Mouse (Mus musculus) layer of hippocampus, postnatal 10 days (tissue): ENCODE results near the gene Krtcap3. TPM values are rescaled to one million over a fixed set of nuclear protein-coding genes. Genes with fewer than 3 reads are reported as not detected.

Experiments used
- DNase-seq, 2 experiments: peaks; one replicate each; pipeline ENCODE4 v3.0.0; 2021; ENCODE audit warnings: low spot score in 2 of 2
- total RNA-seq, 2 experiments: library from RNA; stranded (reverse); gene quantifications; 2 replicates each; pipeline ENCODE4 v1.2.3; 2021

Gene Krtcap3
- total RNA-seq, 2 experiments from 2014 or later = 2.3 to 2.9 TPM

DNA sequence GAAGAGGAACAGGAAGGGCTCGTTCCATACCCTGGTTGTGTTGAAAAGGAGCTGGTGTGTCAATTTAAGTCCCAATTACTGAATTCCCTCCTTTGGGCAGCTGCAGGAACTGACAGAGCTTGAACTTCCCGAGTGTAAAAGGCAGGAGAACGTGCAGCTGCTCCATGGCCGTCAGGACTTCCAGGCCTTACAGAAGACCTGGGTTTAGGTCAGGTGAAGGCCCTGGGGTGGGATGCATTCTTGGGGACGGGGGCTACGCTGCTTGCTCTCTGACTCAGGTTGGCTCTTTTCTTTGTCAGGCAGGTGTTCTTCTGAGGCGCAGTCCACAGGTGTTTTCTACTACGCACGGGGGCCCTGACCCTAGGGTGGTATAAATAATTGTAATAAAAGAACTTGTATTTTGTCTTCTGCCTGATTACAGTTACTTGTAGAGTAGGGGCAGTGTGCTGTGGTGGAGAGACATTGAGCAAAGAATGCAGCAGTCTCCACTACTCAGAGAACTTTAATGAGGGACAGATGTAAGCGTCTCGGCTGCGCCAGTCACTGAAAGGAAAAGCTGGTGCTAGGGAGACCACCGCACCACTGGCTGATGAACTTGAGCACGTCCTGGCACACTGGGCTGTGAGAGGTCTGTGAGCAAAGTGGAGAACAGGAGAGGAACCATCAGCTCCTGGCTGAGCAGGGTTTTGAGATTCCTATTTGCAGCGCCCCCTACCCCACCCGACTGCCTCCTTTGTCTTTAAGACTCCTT, 1.5 kb downstream of the Krtcap3 start:
- DNase-seq = no peak

DNA sequence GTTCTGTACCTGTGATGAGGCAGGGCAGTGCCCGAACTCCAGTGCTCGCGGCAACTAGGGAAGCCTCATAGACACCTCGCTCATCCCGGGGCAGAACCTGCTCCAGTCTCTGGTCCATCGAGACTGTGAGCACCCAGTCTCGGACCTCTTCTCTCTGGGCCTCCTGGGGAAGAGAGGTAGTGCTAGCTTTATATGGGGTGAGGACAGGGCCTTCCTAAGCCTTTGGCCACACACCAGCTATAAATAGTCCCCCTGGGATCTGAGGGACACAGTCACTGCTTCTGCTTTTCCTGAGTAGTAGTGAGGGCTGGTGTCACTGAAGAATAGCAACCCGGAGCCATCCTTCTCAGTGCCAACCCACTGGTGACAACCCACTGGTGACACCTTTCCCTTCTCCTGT, 2.3 kb downstream of the Krtcap3 start:
- DNase-seq = no peak

DNA sequence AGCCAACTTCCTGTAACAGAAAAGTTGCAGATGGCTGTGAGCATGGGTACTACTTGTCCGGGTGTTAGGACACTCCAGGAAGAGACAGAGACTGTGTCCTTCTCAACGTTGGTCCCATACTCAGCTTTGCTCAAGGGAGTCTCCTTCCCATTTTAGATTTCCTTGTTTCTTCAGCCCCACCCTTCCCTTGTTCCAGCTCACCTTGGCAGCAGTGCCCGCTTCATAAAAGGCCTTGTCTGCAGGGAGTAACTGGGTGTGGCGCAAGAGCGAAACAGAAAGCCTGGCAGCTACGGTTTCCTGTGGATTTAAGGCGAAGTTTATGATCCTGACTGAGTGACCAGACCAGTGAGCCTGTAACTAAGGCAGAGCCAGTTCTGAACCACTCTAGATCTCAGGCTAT, 3.0 kb downstream of the Krtcap3 start:
- DNase-seq = no peak

DNA sequence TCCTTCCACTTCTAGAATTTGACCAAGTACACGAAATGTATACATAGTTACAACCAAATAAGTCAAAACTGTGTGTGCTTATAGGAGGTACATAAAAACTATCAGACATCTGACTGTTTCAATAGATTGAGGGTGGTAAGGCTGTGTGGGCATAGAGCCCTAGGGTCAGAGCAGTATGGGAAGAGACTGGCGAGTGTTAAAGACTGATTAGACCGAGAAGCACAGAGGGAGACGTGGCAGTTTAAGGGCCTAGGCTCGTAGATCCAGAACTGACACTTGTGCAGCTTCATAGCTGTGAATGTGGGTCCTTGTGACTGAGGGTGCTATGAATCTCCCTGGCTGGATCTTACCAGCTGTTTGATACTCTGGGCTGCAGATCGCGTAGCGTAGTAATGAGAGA, 3.4 kb downstream of the Krtcap3 start:
- DNase-seq = no peak

DNA sequence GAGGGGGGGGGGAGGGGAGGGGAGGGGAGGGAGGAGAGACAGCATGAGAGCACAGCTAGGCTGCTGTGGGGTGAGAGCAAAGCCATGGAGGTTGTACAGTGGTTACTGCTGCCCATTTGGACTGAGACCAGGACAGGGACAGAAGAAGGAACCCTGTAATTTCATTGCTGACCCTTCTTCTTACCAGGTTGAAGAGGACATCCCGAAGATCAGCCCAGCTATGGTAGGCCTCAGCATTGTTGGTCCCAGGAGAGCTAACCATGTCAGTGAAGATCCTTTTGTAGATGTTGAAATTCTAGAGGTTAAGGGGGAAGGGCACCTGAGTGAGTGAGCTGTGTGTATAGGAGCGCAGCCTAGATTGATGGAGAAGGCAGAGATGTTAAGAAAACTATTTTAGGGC, 3.9 kb downstream of the Krtcap3 start:
- no peak for DNase-seq

DNA sequence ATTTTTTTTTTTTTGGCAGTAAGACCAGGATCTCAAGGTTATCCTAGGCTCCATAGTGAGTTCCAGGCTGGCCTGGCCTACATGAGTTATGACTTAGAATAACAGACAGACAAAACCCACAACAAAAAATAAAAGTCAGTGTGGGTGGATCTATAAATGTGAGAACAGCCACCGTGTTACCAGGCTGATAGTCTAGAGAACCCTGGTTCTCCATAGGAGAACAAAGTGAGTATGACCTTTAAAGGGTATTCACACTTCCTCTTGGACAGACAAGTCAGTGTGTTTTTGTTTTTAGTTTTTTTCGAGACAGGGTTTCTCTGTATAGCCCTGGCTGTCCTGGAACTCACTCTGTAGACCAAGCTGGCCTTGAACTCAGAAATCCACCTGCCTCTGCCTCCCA, 4.5 kb downstream of the Krtcap3 start:
- no peak for DNase-seq

DNA sequence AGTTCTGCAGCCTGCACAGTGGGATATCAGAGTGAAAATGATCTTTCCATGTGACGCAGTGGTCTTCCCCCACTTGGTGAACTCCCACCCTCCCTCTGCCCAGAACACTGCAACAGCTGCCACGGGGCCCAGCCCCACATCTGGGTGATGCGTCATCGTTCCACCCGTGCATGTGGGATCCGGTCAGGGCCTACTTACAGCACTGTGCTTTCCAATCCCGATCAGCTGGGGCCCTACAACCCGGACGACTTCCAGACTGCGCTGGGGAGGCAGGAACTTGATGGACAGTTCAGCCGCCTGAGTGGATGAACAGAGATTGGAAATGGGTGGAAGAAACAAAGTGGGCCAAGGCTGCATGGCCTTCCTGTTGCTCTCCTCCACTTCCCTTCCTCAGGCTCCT, 6.1 kb downstream of the Krtcap3 start:
- DNase-seq = no peak

DNA sequence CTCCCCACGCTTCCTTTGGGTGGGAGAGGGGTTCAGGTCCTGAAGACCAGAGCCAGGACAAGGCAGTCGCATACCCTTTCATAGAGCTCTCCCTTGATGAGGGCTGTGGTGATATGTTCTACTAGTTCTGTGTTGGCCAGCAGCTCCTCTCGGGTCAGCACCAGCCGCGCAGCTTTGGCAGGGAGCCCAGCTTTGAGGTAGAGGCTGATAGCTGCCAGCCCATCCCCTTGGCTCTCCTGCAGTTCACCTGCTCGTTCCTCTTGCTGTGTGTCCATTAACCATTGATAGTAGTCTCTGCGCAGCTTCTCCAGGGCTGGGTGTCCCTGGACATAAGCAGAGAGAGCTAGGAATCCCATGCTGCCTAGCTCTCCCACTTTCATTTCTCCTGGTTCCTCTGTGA, 14.6 kb downstream of the Krtcap3 start:
- DNase-seq = no peak

DNA sequence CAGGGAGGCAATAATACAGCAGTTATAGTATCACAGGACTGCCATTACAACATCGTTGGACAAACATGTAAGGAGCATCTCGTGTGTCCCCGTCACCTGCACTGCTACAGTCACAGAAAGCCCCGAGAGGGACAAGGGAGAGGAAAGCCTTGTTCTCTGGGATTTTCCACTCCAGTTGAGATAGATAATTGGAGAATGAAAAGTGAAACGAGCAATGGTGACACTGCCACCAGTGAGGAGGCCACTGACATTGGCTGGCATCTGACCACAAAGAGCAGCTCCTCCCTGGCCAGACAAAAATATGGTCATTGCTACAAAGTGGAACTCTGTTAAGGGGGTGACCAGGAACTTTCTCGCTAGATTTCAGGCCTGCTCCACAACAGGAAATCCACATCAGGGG, 16.2 kb downstream of the Krtcap3 start:
- no peak for DNase-seq

DNA sequence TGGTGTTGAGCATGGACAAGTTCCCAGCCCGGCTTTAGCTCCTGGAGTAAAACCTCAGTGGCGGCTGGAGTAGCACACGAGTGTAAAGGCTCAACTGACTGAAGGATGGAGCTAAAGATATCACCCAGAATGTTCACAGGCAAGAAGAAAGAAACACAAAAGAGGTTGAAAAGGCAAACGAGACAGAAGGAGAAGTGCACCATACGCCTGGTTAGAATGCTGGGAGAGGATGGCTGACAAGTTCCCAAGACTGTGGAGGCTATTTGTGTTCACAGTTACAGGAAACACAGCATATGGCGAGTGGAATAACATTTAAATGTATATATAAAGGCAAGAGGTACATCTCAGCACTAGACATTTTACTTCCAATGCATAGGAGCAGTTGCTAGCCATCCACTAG, 21.5 kb downstream of the Krtcap3 start:
- DNase-seq = no peak

DNA sequence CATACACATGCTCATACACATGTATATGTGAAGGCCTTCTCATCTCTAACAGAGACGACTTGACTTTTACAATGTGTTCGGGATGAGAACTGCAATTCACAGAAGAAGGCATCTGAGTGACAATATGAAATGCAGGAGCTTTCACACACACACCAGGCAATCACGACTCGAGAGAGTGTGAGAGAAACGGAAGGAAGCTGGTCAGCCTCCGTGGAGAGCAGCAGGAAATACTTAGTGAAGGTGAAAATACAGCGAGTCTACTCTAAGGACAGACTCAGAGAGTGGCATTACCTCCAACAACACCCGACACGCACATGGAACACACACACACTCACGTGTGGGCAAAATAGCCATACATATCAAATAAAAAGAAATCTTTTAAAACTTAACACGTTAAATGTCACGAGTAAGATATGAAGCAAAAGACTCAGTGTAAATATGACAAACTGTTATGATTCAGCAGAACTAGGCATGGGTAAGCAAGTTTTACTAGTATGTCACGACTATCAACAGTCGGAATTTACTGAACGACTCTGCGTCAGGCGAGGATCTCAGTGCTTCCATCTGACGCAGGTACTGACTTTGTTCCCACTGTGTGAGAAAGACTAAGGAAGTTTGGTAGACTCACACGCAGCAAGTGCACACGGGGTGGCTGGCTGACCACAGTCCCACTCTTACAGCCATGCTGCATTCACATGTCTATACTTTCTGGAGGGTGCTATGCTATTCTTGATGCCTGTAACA, 27.9 kb downstream of the Krtcap3 start:
- no peak for DNase-seq

DNA sequence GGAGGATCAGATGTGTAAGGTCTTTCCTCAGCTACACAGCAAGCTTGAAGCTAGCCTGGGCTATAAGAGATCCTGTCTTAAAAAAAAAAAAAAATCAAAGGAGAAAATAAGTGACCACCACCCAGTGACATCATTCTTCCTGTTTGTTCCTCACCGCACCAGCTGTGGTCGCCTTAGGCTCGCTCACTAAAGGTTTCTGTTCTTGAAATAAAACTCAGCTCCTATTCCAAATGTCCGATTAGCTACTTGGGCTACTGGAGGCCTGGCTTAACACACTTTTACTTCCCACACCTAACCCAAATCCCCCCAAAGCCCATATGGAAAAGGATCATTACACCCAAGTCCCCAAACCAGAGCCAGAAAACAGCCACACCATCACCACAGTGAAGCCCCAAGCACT, 36.7 kb downstream of the Krtcap3 start:
- DNase-seq = no peak

DNA sequence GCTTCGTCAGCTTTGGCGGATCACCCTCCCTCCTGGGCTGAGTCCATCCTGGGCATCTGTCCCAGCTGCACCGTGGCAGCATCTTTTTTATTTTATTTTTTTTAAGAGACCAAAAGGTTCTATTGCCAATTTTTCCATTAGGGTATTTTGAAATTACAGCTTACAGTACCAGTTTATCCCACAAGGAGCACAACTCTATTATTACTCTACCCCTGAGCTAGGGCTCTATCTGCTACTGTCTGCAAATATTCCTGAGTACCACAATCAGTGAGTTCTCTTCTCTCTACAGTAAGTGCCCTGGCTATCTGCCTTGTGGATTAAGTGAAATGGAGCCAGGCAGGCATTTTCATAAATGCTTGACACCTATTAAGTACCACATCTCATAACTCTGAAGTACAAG, 37.2 kb downstream of the Krtcap3 start:
- no peak for DNase-seq

DNA sequence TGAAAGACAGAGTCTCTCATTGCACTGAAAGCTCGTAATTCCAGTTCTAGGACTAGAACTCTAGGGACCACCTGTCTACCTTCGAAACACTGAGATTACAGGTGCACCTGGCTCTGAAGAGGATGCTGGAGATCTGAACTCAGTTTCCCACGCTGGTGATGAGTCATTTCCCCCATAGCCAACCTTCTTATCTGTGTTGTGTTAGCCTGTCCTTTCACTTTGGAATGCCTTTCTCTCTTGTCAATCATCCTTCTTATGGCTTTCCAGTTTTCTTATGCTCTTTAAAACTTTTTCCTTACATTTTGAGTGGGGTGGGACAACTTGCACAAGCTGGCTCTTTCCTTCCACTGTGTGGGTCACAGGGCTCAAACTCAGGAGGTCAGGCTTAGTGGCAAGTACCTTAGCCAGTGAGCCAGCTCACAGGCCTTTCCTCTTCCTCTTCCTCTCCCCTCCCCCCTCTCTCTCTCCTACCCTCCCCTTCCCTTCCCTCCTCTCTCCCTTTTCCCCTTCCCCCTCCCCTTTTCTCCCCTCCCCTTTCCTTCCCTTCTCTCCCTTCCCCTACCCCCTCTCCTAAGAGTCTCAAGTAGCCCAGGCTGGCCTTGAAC, 38.2 kb downstream of the Krtcap3 start:
- no peak for DNase-seq

DNA sequence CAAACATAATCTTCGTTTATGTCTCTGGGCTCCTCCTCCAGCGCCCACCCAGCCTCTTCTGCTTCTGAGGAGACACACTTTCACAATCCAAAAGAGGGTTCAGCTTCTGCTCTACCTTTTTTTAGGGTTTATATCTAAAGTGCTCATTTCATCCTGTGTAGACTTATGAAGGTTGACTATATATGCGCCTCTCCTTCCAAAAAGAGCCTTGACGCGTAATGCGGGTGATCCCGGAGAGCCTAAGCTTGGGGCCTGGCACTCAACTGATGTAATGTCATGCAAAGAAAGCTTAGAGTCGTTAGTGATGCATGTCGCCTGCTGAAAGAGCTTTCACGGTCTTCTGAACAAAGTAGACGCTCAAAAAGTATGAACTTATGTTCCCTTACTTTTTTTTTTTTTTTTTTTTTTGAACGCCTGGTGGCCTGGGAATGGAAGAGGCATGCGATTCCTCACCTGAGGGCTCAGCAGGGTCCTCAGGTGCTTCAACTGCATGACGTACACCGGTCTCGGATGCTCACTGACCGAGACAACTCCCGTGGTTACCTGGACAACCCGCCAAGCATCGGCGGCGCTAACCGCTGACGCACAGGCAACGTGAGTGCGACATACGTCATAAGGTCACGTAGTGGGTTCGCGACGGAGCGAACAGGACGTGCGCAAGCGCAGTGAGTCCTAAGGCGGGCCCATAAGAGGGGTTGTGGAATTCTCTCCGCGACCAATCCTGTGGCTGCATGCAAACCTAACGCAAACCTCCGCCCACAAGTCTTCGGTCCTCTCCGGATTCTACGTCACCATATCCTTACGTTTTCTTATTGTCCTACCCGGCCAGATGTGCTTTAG, 39.2 kb downstream of the Krtcap3 start, which contains the start of gene Ift172:
Gene Ift172, minus strand, starts transcription at position 596 of the 840 bp plus-strand sequence.
- DNase-seq = peak; percentile 93 to 94

DNA sequence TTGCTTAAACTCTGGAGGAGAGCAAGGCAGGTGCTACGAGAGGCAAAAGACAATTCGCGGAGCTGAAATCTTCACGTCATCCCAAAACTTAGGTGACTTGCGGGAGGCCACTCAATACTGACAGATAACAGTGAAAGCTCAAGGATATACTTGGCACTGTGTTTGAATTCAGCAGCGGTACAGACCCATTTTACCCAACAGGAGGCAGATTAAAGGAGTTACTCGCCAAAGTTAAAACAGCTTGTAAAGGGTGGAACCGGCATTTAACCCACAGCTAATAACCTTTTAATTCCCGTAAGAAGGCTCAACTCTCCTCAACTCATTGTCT, 39.8 kb downstream of the Krtcap3 start:
- DNase-seq = no peak

DNA sequence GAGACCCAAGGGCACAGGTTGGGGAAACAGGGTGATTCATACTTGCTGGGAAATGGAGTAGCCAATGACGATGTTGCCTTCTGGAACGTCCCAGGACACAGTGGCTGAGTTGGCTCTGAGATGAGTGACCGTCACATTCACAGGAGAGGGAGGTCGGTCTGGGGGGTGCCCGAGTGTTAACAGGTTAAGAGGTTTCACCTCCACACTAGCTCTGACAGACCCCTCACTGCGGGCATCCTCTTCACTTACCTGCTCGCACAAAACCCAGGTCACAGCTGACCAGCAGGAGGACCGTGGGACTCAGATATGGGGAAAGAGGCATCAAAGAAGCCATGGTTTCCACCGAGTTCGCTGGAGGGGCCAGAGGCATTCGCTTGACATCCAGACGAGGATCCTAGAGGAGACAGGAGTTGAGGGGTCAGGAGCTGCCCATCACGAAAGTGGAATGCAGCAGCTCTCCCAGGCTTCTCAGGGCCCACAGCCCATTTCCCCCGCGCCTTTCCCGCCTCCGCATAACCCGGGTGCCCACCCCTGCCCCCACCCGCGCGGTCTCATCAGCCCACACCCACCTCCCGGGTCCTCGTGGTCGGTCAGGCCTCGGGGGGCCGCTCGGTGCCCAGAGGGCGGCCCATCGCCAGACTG, 43.6 kb downstream of the Krtcap3 start:
- peak in 1 of 2 experiments; percentile 25 for DNase-seq

DNA sequence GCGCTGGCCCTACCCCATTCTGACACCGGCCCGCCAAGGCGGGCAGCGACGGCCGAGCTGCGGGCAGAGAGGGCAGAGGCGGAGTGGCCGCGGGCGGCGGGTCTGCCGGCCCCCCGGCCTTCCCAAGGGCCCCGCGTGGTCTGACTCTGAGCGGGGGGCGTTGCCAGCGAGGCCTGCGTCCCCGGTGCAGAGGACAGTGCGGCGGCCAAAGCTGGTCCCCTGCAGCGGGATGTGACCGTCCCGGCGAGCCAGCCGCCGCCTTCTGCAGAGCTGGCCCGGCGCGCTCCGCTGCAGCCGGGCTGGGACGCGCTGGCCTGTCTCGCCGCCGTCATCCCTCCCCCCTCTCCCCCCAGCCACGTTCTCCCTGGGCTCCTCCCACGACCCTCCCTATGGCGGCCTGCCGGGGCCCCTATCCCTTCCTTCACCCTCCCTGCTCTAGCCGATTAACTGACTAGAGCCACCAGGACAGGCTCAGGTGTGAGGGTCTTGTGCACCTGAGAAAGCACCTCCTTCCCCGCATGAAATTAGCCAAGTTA, 44.2 kb downstream of the Krtcap3 start, which contains the start of gene Fndc4:
Gene Fndc4, minus strand, starts transcription at position 475 of the 536 bp plus-strand sequence.
- peak; percentile 61 to 78 for DNase-seq

DNA sequence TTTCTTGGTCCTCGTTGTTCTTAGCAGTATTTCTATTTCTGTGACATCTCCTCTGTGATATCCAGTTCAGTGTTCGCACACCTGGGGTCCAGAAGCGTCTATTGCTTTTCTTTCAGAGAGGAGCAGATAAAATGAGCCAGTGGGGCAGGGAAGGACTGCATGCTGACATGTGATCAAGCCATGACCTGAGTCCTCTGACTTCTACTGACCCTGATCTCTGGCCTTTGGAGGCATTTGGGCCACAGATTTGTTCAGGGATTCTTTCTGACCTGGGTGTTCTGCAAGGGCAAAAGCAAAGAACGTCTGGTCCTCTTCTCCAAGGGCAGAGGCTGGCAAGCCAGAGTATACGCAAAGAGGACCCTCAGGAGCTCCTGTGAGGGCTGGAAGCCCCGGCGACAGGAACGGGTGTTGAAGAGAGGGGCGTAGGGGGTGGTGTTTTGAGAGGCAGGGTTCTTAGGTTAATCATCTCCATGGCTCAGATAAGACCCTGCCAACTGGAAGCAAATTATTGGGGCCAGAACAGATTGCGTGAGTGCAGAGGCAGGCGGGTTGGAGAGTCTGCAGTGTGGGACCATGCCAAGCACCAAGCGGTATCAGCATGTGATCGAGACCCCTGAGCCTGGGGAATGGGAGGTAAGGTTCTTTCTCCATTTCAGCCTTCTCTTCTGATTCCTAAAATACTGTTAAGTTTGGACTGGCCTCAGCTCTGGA, 45.7 kb downstream of the Krtcap3 start, which contains the start of gene Gckr:
Gene Gckr, plus strand, starts transcription at position 397 of the 711 bp plus-strand sequence.
- DNase-seq = no peak

DNA sequence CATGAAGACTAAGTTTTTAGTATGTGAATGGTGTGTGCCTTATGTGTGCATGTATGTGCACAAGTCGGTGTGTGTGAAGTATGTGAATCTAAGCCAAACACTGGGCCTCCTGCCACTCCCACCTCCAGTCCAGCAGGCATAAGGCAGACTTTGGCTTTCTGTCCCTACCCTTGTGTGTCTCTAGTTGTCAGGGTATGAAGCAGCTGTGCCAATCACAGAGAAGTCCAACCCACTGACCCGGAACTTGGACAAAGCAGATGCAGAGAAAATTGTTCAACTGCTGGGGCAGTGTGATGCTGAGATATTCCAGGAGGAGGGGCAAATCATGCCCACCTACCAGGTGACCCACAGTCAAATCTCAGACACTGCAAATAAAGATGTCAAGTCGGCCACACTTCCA, 46.5 kb downstream of the Krtcap3 start:
- no peak for DNase-seq
